Mouse (Mus musculus) hindbrain, embryonic 16.5 days (tissue): Measurements from ENCODE around the gene Akr1b10. TPM values are rescaled to one million over a fixed set of nuclear protein-coding genes. Genes with fewer than 3 reads are reported as not detected.

Experiments
- ATAC-seq: fragments of 200-750 bp; cut with Nextera tagmentation; 2 replicates; pipeline ENCODE4 v1.8.0; 2017; ENCODE audit warnings: moderate TSS enrichment, moderate library complexity
- H3K27ac ChIP-seq: fragments of 300-500 bp; sonication (generic); 2 replicates; pipeline ENCODE4 v1.5.1; 2014; ENCODE audit warnings: low read depth, mild to moderate bottlenecking, control low read depth, low read length, moderate library complexity
- H3K27me3 ChIP-seq: fragments of 300-500 bp; sonication (generic); replicated peaks from 2 replicates; pipeline ENCODE4 v1.6.1; 2014; ENCODE audit warnings: low read length; ENCODE audit not compliant: control insufficient read depth, insufficient read depth
- H3K36me3 ChIP-seq: fragments of 300-500 bp; sonication (generic); 2 replicates; pipeline ENCODE4 v1.6.1; 2014; ENCODE audit warnings: mild to moderate bottlenecking, low read length, moderate library complexity, mixed read lengths; ENCODE audit not compliant: control insufficient read depth, insufficient read depth
- H3K4me1 ChIP-seq: fragments of 300-500 bp; sonication (generic); 2 replicates; pipeline ENCODE4 v1.6.1; 2014; ENCODE audit warnings: low read depth, low read length; ENCODE audit not compliant: control insufficient read depth, insufficient read depth
- H3K4me2 ChIP-seq: fragments of 300-500 bp; sonication (generic); 2 replicates; pipeline ENCODE4 v1.6.1; 2014; ENCODE audit warnings: mild to moderate bottlenecking, low read length, control low read depth, moderate library complexity
- H3K4me3 ChIP-seq: fragments of 300-500 bp; sonication (generic); 2 replicates; pipeline ENCODE4 v1.5.1; 2014; ENCODE audit warnings: mild to moderate bottlenecking, low read length, control low read depth, moderate library complexity
- H3K9ac ChIP-seq: fragments of 300-500 bp; sonication (generic); 2 replicates; pipeline ENCODE4 v1.6.1; 2014; ENCODE audit warnings: low read depth, mild to moderate bottlenecking, control low read depth, low read length, moderate library complexity
- H3K9me3 ChIP-seq: fragments of 300-500 bp; sonication (generic); 2 replicates; pipeline ENCODE4 v1.6.1; 2014; ENCODE audit warnings: mild to moderate bottlenecking, low read length, moderate library complexity; ENCODE audit not compliant: control insufficient read depth
- WGBS: fragments of 180-500 bp; shearing (Covaris S2); extraction: QIAGEN DNeasy Blood & Tissue Kit; methylation state at CpG from one replicate; pipeline ENCODE4 v1.1.7; 2014; 5-methylcytosine and 5-hydroxymethylcytosine counted together
- polyA plus RNA-seq: library from polyadenylated mRNA; unstranded; fragments of >200 nt; fragmentation: Nextera tagmentation; extraction: Ambion mirVana; gene quantifications from 2 replicates; pipeline ENCODE4 v1.2.1, GENCODE M21; 2015

Akr1b10 gene
- polyA plus RNA-seq, 1 experiment from 2014 or later: 18.6 TPM

- Histone ChIP-seq H3K27ac (no peak overlapping the region), H3K36me3 (no peaks in the 10 kb centered on the region), H3K4me1 (no peaks in the 10 kb centered on the region), H3K9ac (no peak overlapping the region), H3K4me3 (no peak overlapping the region), H3K9me3 (no peaks in the 10 kb centered on the region), H3K4me2 (no peak overlapping the region), H3K27me3 (no peaks in the 10 kb centered on the region)
- no peak for ATAC-seq
Observed at GRCm38 (mm10) chr6:34419071-34419470, 35.1 kb downstream of the Akr1b10 start.

- no peaks in the 10 kb centered on the region for H3K36me3 ChIP-seq
- 79% methylated on average over 2 of the region's 2 CpGs for WGBS
- H3K4me1 ChIP-seq: no peaks in the 10 kb centered on the region
- H3K4me2 ChIP-seq: no peak overlapping the region
- no peak for ATAC-seq
- no peak overlapping the region for H3K4me3 ChIP-seq
- H3K27me3 ChIP-seq: no peaks in the 10 kb centered on the region
- no peak overlapping the region for H3K27ac ChIP-seq
- H3K9me3 ChIP-seq: no peaks in the 10 kb centered on the region
- H3K9ac ChIP-seq: no peak overlapping the region
Observed at GRCm38 (mm10) chr6:34439006-34439405, 55.0 kb downstream of the Akr1b10 start.

- Histone ChIP-seq H3K27ac (no peak overlapping the region), H3K36me3 (no peaks in the 10 kb centered on the region), H3K4me2 (no peak overlapping the region), H3K4me1 (no peaks in the 10 kb centered on the region), H3K9ac (no peak overlapping the region), H3K9me3 (no peaks in the 10 kb centered on the region), H3K27me3 (no peaks in the 10 kb centered on the region), H3K4me3 (no peak overlapping the region)
- no peak for ATAC-seq
- 68% methylated on average over 9 of the region's 9 CpGs for WGBS
Observed at GRCm38 (mm10) chr6:34441556-34442257, 57.7 kb downstream of the Akr1b10 start.

GRCm38 (mm10) chr6:34443791-34444190, 59.8 kb downstream of the Akr1b10 start:
- Histone ChIP-seq H3K9me3 (no peaks in the 10 kb centered on the region), H3K27me3 (no peaks in the 10 kb centered on the region), H3K4me1 (no peaks in the 10 kb centered on the region), H3K9ac (no peak overlapping the region), H3K4me3 (no peak overlapping the region), H3K36me3 (no peaks in the 10 kb centered on the region), H3K27ac (no peak overlapping the region), H3K4me2 (no peak overlapping the region)
- 71% methylated on average over 2 of the region's 2 CpGs for WGBS
- no peak for ATAC-seq

Other genes with a start within 250 kb of the Akr1b10 start
- 42.7 and 45.3 TPM in 2 replicates for gene Slc35b4, start 207.1 kb upstream of the Akr1b10 start, polyA plus RNA-seq
- gene Akr1b3, start 66.7 kb upstream of the Akr1b10 start, polyA plus RNA-seq: 122 and 123 TPM in 2 replicates
- gene Akr1b8, start 30.1 kb upstream of the Akr1b10 start, polyA plus RNA-seq: 4.4 and 4.7 TPM in 2 replicates
- 0.28 TPM in 1 of 2 replicates, not detected in the other for gene Akr1b7, start 28.1 kb downstream of the Akr1b10 start, polyA plus RNA-seq
- gene Bpgm, start 92.0 kb downstream of the Akr1b10 start, polyA plus RNA-seq: 90.9 and 93.4 TPM in 2 replicates
- 66.1 and 69.8 TPM in 2 replicates for gene Cald1, start 214.3 kb downstream of the Akr1b10 start, polyA plus RNA-seq